Mouse (Mus musculus) fibroblast of lung, adult 2 months (primary cell): ENCODE data around the gene Gins1.
"Not testable (repeated sequence)": the region's sequence is repeated elsewhere in the genome, so short reads cannot be mapped to it uniquely, and the experiment has no call there.

ENCODE experiments used
- DNase-seq: peaks from one replicate; pipeline ENCODE4 v3.0.0-alpha.2; 2011; ENCODE audit warnings: low read depth

The Gins1 gene

DNA sequence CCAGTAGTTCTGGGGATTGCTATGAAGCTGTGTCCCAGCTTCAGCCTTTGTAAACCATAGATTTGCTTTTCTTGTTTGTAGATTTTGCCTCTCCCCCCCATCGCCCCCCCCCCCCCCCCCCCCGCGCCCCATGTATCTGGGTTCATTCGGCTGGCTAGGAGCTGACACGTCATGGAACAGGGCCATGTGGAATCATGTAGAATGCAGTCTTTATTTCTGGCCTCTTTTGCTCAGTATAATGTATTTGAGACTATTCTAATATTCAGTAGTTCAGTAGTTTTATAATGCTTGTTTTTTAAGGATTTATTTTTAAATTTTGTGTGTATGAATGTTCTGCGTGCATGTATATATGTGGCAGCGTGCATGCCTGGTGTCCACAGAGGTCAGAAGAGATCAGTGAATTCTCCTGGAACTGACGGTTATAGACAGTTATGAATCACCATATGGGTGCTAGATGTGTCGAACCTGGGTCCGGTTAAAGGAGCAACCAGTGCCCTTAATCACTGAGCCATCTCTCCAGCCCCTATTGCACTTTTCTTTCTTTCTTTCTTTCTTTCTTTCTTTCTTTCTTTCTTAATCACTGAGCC is 5.2 kb downstream of the Gins1 start:
- DNase-seq, result no peak

DNA sequence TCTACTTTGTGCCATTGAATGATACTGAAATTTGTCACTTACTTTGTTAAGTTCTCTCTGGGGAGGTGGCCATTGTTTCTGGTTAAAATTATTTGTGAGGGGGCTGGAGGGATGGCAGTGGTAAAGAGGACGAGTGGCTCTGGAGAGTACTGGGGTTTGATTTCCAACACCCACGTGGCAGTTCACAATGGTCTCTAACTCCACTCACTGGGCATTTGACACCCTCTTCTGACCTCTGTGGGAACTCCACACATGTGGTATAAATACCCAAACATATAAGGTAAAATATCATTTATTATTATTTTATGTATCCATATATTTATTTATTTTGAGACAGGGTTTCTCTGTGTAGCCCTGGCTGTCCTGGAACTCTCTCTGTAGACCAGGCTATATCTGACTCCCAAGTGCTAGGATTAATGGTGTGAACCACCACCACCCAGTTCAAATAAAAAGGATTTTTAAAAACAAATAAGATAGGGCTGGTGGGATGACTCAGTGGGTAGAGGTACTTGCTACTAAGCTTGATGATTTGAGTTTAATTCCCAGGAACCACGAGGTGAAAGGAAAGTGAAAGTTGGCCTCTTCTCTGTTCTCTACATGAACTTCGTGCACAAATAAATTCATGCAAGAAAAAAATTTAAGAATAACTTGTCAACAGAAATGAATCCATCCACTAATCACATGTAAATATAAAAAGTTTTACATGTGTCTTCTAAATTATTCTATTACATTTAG is 9.7 kb downstream of the Gins1 start:
- no peak for DNase-seq

DNA sequence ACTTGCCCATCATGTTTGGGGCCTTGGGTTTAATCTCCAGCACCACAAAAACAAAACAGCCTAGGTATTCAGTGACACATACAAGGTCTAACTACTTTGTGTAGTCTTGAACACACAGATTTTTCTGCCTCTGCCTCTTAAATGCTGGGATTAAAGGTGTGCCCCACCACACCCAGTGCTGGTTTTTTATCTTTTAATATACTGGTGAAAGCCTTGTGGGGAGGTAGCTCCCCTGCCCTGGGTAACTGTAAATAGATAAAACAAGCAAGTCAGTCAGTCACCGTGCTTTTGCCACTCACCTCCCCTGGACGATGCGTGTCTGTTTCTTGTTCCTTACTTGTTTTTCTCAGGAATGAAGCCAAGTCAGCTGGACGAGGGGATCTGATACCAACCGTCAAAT is 10.6 kb downstream of the Gins1 start:
- no peak for DNase-seq

DNA sequence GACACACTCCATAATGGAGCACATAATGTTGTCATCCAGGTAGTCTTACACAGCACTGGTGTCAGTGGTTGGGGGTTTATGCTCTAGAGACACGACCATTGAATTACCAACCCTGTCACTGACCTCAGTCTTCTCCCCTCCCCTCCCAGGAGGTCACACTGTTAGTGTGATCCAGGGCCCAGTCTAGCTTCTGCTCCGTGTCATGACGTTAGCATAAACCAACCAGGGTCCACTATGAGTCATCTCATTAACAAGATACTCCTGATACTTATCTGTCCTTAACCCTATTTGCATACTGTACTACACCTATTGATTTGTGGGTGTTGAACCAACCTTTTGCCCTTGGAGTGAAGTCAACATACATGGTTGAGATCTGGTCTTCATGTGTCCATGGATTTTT is 13.5 kb downstream of the Gins1 start:
- DNase-seq, result no peak

DNA sequence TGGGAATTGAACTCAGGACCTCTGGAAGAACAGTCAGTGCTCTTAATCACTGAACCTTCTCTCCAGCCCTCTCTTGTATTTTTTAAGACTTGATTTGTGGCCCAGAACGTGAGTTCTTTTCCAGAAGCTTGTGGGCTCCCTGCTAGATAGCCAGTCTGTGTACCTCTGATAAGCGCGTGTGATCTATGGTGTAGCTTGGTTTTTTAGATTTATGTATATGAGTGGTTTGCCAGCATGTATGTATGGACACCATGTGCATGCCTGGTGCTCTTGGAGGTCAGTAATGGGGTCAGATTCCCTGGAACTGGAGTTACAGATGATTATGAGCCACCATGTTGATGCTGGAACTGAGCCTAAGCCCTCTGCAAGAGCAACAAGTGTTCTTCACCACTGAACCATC is 15.3 kb downstream of the Gins1 start:
- no peak for DNase-seq

DNA sequence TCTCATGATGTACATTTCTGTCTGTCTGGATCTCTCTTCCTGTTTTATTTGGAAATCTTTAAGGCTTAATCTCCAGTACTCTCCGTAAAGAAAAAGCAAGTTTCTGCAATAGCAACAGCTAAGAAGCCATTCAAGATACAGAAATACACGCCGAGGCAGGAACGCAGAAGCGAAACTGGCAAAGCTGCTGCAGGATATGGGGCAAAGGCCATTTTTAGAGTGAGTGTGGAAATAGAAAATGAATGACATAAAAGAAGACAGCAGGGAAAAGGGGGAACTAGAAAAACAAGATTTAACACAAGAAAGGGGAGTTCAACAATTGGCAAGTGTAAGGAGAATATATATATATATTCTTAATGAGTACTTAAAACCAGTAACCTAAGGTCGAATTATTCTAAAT is 16.5 kb downstream of the Gins1 start:
- DNase-seq, result no peak

DNA sequence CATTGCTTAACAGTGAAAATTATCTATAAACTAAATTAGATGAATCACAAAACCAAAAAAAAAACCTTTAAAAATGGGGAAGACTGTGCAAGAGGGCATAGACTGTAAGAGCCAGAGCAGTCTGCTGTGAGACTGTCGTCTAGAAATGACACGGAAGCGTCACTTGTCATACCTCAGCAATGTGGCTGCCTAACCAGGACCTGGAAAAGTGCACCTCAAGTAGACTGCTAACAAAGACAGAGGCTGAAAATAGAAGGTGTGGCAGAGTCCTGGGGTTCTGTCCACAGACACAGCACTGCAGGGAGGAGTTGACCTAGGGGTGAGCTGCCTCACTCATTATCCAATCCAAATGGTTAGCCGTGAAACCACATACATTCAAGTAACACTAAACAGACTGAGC is 17.0 kb downstream of the Gins1 start:
- no peak for DNase-seq

DNA sequence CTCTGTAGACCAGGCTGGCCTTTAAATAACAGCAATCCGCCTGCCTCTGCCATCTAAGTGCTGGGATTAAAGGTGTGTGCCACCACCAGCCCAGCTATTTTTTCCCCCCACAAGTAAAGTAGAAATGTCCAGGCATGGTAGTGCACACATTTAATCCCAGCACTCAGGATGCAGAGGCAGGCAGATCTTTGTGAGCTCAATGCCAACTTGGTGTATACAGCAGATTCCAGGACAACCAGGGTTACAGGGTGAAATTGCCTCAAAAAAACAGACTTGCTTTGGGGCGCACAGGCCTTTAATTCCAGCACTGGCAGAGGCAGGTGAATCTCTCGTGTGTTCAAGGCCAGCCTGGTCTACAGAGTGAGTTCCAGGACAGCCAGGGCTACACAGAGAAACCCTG is 17.8 kb downstream of the Gins1 start:
- no peak for DNase-seq

DNA sequence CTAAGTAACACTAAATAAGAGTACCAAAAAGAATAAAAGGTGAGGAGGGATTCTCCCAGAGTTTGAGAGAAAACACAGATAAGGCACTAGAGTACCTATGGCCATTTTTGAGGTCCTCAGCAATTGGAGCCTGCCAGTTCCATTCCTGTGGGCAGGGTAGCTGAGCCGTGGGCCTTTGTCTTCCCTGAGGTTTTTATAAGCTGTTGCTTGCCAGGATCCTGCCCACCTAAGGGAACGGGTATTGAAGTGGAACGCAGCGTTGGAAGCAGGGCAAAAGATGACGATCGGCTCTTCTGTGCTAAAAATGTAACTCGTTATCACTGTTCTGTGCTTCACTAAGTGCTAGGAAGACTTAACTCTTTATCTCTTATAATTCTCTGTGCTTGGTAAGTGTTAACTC is 18.3 kb downstream of the Gins1 start:
- DNase-seq, result no peak

DNA sequence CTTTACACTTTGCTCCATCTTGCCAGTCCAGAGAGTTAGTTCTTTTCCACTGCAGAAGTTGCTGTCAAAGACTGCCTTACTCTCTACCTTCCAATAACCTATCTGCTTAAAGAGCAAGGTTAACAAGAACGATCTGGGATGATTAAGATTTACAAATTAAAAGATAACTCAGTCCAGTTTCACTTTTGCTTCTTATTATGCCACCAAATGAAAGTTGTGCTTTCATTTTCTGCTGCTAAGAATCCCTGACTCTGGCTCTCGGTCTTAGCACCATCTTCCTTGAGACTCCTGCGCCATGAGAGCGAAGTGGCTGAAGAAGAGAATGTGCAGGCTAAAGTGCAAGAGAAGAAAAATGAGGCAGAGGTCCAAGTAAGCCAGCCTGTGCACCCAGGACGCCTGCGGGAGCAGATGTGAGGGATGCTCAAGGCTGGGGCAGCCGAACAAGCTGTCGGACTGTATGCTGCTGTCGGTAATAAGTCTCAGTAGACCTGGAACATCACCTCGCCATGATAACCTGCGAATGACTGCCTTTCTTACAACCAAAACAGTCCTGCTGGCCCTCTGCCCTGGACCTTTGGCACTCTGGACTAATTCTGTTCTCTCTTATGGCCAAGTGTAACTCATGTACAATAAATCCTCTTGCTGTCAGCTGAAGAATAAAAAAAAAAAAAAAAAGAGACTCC is 22.0 kb downstream of the Gins1 start:
- no peak for DNase-seq

DNA sequence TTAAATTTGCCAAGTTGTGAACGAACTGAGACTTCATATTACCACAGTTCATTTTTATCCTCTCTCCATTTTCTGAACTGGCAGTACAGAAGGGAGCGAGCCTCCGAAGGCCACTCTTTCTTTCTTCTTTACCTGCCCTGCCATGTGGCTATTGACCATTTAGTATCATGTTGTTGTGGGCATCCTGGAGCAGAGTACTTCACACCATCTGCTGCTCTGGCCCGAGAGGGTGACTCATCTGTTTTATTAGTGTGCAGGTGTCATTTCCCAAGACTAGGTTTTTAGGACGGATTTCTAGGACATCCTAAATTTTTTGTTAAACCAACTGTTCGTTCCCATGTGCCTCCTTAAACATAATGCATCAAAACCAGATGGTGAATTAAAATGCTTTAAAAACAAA is 24.0 kb downstream of the Gins1 start:
- DNase-seq, result no peak

DNA sequence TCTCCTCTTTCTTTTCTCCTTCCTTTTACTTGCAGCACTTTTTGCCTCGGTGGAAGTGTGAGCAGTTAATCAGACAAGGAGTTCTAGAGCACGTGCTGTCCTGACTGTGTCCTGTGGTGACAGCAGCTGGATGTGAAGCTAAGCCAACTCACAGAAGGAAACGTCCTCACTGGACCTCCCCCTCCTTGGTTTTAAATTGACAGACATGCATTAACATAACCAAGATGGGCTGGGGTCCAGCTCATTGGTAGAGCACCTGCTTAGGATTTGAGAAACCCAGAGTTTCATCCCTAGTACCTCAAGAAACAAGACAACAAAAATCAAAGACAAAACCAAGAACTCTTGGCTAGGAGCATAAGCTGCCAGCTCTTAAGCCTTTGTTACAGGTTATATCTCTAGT is 25.6 kb downstream of the Gins1 start:
- no peak for DNase-seq

DNA sequence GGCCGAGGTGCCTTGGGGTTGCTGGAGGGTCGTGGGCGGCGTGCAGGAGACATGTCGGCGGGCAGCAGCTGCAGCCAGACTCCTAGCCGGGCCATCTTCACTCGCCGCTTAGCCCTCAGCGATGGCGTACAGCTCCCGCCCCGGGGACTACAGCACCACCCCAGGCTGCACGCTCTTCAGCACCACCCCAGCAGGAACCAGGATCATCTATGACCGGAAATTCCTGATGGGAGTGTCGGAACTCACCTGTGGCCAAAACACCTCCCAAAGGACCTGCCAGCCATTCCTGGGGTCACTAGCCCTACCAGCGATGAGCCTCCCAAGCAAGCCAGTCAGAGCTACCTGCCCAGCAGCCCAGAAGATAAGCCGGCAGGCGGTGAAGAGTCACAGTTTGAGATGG is 28.3 kb downstream of the Gins1 start:
- no peak for DNase-seq

DNA sequence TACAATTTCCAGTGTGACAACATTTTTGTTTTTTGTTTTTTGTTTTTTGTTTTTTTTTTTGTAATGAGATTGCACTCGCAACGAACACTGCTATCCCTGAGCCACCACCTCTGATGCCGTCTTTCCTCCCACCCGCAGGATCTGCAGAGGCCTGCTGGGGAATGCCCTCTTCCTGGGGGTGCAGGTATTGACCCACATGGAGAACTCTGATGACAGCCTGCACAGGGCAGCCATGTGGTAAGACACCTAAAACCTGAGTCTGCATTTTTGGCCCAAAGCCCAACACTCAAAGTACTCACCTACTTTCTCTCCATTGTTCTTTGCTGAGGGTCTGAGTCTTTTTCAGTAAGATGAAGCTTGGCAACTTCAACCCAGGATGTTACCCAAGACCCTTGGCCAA is 29.5 kb downstream of the Gins1 start:
- no peak for DNase-seq

DNA sequence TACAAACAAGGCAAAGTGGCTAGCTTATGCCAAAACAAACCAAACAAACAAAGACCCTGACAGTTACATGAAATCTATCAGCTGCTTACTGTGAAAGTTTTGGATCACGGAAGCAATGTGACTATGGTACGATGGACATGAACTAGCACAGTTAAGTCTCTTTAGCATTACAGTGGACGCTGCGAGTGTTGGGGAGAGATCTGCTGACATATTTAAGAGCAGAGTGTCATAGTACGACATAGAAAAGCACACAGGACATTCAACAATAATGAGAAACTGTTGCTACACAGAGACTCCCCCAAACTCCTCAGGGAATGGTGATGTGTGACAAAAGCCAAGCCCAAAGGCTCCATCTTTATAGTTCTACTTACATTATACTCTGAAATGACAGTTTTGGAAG is 38.8 kb downstream of the Gins1 start:
- no peak for DNase-seq

DNA sequence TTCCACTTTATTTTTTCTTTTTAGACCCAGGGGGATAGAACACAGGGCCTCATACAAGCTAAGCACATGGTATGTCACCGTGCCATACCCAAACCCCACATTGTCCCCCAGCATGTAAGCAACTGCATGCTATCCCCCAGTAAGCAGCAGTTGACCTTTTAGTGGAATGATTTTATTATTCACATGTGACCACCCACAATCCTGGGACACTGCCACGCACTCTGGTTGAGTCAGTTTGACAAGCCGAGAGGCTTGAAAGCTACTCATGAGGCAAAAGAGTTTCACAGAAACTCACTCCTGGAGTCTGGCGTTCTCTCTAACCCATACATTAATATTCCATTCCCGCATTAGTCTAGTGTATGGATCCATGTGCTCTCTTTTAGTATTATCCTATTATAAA is 42.1 kb downstream of the Gins1 start:
- DNase-seq, result not testable (repeated sequence)

DNA sequence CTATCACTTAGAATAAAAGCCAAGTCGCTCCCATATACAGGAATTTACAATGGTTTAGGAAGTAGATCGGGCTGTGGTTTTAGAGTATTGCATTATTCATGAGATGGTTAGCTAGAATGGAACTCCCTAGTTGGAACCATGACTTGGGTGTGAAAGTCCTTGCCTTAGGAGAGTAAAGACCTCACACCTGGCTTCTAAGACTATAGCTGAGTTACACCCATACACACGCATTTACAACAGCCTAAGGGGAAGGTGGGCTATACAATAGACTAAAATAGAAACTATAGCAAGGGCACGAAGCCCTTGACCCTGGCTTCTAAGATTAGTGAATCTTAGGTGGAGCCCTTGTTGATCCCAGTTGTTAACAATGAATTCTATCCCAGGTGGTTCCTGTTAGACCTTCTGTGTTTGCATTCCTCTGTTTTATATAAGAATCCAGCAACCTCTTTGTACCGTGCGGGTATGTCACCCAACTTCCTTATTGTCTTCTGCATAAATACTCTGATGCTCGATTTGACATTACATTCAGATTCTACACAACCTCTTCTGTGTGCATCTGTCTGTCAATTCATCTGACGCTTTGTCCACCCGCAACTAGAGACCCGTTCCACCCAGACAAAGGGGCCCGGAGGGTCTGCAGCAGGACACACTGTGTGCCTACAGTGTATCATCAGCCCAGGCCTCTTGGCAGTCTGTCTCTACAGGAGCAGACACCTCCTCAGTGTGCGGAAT is 42.8 kb downstream of the Gins1 start:
- DNase-seq, result not testable (repeated sequence)

DNA sequence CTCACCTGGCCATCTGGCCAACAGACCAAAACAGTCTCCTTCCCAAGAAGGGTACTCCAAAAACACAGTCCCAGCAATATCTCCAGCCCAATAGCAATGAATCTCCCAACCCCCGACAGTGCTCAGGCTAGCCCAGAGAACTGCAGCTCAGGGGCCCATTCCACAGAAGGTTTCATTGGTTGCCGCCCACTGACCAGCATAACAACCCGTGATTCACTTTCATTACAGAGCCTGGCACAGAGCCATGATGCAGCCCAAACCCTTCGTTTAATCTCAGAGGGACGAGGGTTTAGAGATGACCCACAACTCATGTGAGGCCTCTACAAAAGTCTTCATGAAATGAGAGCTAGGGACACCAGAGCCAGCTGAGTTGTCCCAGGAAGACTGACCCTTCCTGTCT is 43.6 kb downstream of the Gins1 start:
- DNase-seq, result no peak

DNA sequence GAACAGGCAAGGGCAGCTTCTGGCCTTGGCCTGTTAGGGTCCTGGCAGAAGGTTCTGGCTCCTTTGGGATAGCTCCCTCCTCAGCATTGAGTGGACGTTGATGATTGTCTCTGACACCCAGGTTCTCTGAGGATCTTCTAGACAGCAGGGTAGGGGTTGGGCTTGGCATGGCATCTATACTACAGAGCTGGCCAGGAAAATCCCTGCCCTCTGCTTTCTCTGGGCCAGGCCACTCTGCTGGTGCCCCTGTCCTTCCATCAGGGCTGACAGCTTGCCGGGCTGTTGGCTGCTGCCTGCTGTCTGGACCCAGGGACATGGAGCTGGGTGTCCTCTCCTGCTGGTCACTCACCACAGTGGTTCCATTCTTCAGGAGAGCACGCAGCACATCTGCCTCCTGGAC is 44.5 kb downstream of the Gins1 start:
- DNase-seq, result no peak

DNA sequence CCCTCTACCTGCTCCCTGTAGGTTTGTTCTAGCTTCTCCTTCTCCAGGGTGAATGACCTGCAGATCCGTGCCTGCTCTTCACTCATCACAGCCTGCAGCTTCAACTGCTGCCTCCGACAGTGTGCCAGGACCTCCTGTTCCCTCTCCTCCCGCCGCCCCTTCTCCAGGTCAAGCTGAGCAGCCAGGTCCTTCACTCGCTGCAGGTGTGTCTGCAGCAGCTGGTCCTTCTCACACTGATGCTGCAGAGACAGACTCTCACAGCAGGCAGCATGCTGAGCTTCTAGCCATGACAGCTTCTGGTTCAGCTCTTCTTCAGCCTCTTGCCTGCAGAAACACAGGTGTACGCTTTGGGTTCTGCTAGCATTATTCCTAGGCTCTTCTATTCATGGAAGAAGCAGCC is 44.9 kb downstream of the Gins1 start:
- DNase-seq, result no peak

DNA sequence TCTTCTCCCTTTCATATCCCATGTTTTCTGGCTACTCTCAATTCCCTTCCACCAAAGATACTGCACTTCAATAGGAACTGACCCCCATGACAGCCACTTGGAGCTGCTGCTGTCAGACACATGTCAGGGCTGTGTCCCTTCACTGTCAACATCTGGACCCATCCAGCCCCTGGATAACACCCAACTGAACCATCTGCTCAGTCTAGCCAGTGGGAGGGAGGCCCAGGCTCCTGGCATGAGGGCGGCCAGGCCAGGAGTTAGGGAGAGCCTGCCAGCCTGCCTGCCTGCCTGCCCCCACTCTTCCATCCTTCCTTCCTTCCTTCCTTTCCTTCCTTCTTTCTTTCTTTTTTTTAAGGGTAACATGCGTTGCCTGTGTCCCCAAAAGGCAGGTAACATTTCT is 46.0 kb downstream of the Gins1 start:
- DNase-seq, result no peak

DNA sequence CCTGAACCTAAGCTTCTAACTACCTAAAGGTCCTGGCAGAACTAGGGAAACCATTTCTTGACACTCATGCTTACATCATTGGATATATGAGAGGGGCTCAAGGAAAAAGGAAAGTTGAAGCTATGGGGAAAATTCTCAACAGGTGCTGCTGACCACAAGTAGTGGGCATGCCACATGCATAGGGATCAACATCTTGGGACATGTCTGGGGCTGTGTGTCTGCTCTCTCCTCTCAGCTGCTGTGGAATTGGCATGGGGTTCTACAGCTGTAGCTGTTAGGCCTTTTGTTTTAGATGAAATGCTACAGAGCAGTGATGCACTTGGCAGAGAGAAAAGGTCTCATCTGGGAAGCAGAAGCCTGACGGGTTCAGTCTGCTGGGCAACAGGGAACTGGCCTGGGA is 50.7 kb downstream of the Gins1 start:
- no peak for DNase-seq

DNA sequence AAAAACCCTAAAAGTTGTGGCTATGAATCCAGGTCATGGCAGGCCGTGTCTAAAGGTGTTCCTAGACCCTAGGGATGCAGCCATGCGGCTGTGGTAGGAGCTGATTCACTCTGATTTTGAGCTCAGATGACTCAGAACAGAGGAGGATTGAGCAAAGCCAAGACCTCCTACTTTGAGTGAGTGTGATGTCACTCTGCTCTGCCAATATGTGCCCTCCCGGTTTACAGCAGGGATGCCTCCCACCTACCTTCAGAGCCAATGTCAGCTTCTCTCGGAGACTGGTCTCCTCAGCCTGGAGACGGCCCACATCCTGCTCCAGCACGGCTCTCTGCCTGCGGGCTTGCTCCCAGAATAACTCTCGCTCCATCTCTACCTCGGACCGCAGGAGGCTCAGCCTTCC is 54.3 kb downstream of the Gins1 start:
- DNase-seq, result no peak
